Mouse (Mus musculus) limb, embryonic 11.5 days (tissue): ENCODE measurements around the gene Olfr1015. TPM values are rescaled to one million over a fixed set of nuclear protein-coding genes. Genes with fewer than 3 reads are reported as not detected.

Experiments
- polyA plus RNA-seq: library from polyadenylated mRNA; unstranded; fragments of >200 nt; fragmentation: Nextera tagmentation; extraction: Ambion mirVana; gene quantifications from 2 replicates; pipeline ENCODE4 v1.2.1, GENCODE M21; 2014

Gene Olfr1015
- polyA plus RNA-seq, 1 experiment from 2014 or later = not detected

Other genes starting within 250 kb of the Olfr1015 start
- not detected in 2 replicates for gene Olfr996, start 202.8 kb upstream of the Olfr1015 start, polyA plus RNA-seq
- gene Olfr998, start 193.1 kb upstream of the Olfr1015 start, polyA plus RNA-seq = not detected in 2 replicates
- gene Olfr1000, start 170.1 kb upstream of the Olfr1015 start, polyA plus RNA-seq = not detected in 2 replicates
- gene Olfr1002, start 131.3 kb upstream of the Olfr1015 start, polyA plus RNA-seq = not detected in 2 replicates
- not detected in 2 replicates for gene Olfr154, start 117.6 kb upstream of the Olfr1015 start, polyA plus RNA-seq
- not detected in 2 replicates for gene Olfr1006, start 103.2 kb upstream of the Olfr1015 start, polyA plus RNA-seq
- not detected in 2 replicates for gene Olfr1008, start 92.6 kb upstream of the Olfr1015 start, polyA plus RNA-seq
- not detected in 2 replicates for gene Olfr1009, start 66.6 kb upstream of the Olfr1015 start, polyA plus RNA-seq
- gene Olfr1012, start 19.3 kb upstream of the Olfr1015 start, polyA plus RNA-seq = not detected in 2 replicates
- not detected in 2 replicates for gene Olfr1013, start 14.9 kb upstream of the Olfr1015 start, polyA plus RNA-seq
- not detected in 2 replicates for gene Olfr1014, start 9.3 kb upstream of the Olfr1015 start, polyA plus RNA-seq
- gene Olfr1016, start 20.5 kb downstream of the Olfr1015 start, polyA plus RNA-seq = not detected in 2 replicates
- not detected in 2 replicates for gene Olfr1018, start 36.5 kb downstream of the Olfr1015 start, polyA plus RNA-seq
- not detected in 2 replicates for gene Olfr1019, start 63.5 kb downstream of the Olfr1015 start, polyA plus RNA-seq
- not detected in 2 replicates for gene Olfr1020, start 65.0 kb downstream of the Olfr1015 start, polyA plus RNA-seq
- not detected in 2 replicates for gene Olfr1022, start 86.6 kb downstream of the Olfr1015 start, polyA plus RNA-seq
- not detected in 2 replicates for gene Olfr1023, start 103.6 kb downstream of the Olfr1015 start, polyA plus RNA-seq
- not detected in 2 replicates for gene Olfr1024, start 123.0 kb downstream of the Olfr1015 start, polyA plus RNA-seq
- not detected in 2 replicates for gene Olfr1025-ps1, start 133.2 kb downstream of the Olfr1015 start, polyA plus RNA-seq
- not detected in 2 replicates for gene Olfr1026, start 139.5 kb downstream of the Olfr1015 start, polyA plus RNA-seq
- not detected in 2 replicates for gene Olfr1028, start 168.4 kb downstream of the Olfr1015 start, polyA plus RNA-seq
- not detected in 2 replicates for gene Olfr1029, start 191.9 kb downstream of the Olfr1015 start, polyA plus RNA-seq
- gene Olfr1030, start 197.3 kb downstream of the Olfr1015 start, polyA plus RNA-seq = not detected in 2 replicates
- not detected in 2 replicates for gene Olfr1031, start 208.3 kb downstream of the Olfr1015 start, polyA plus RNA-seq
- not detected in 2 replicates for gene Olfr1032, start 223.5 kb downstream of the Olfr1015 start, polyA plus RNA-seq
- gene Olfr1033, start 238.6 kb downstream of the Olfr1015 start, polyA plus RNA-seq = not detected in 2 replicates